Mouse (Mus musculus): Measurements from ENCODE around the gene Umodl1.

Umodl1 gene

GRCm38 (mm10) chr17:31038381-31038780 is 83.9 kb downstream of the Umodl1 start:
- no peak for DNase-seq (ENCODE audit: low spot score)

GRCm38 (mm10) chr17:31039626-31040025 is 85.2 kb downstream of the Umodl1 start:
- DNase-seq (ENCODE audit: low spot score) = no peak

- DNase-seq (ENCODE audit: low spot score) = no peak
These were observed 86.0 kb downstream of the Umodl1 start for GRCm38 (mm10) chr17:31040421-31040820.

- no peak for DNase-seq (ENCODE audit: low spot score)
These were observed 88.3 kb downstream of the Umodl1 start for GRCm38 (mm10) chr17:31042751-31043150.

GRCm38 (mm10) chr17:31057151-31057890 is 102.9 kb downstream of the Umodl1 start, which contains the start of gene Abcg1:
Gene Abcg1, plus strand, starts transcription at chr17:31057675.
- peak; percentile 40 for DNase-seq (ENCODE audit: low spot score)

GRCm38 (mm10) chr17:31057891-31058744 is 103.7 kb downstream of the Umodl1 start:
- no peak for DNase-seq (ENCODE audit: low spot score)

- DNase-seq (ENCODE audit: low spot score) = no peak
These were observed 104.3 kb downstream of the Umodl1 start for GRCm38 (mm10) chr17:31058745-31059085.

- no peak for DNase-seq (ENCODE audit: low spot score)
These were observed 105.8 kb downstream of the Umodl1 start for GRCm38 (mm10) chr17:31060196-31060587.
